Mouse (Mus musculus): ENCODE measurements around the gene Homer2. TPM values are rescaled to one million over a fixed set of nuclear protein-coding genes. Genes with fewer than 3 reads are reported as not detected.

Gene Homer2
- polyA plus RNA-seq, 1 experiment from 2014 or later: 30.5 TPM

DNA sequence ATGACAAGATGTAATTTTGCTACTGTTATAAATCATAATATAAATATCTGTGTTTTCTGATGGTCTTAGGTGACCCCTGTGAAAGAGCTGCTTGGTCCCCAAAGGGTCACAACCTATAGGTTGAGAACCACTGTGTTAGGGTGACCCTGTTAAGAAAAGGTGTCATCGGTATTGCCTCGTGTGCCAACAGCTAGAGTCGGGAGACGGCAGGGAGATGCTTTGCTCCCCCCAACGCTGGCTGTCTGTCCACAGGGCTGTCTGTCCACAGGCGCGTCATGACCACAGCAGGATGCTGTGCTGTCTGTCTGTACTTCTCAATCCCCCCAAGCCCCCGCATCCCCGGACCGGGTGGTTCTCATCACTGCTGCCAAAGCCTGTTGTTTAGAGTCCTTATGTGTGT is 131.7 kb downstream of the Homer2 start:
- Histone ChIP-seq H3K4me2 (replicated peaks) (no peak overlapping the region), H3K9ac (no peak overlapping the region), H3K27me3 (no peaks in the 10 kb centered on the region), H3K36me3 (peaks cover 9% of the 10 kb centered on the region), H3K27ac (no peak overlapping the region), H3K4me3 (no peak overlapping the region), H3K9me3 (no peaks in the 10 kb centered on the region), H3K4me1 (peaks cover 9% of the 10 kb centered on the region; the same call in 1 of the 2 replicates)
- WGBS: 96% methylated on average over 10 of the region's 10 CpGs
- no peak for ATAC-seq (ENCODE audit: insufficient number of reproducible peaks, insufficient read depth, low FRiP score, low TSS enrichment)

DNA sequence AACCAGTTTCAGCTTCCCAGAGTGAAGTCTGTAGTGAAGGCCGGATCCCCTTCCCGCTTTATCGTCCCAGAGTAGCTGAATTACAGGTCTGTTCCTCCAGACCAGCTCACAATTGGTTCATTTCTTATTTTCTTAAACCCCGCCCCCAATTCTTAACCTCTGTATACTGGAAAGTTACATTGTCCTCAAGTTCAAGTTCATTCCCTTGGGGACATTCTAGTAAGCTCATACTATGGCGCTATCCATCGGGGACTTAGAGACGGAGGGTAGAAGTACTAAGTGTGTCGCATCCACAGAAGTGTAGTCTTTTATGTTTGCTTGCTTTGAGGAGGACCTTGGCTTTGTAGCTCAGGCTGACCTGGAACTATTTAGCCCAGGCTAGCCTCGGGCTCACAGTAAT is 133.5 kb downstream of the Homer2 start:
- Histone ChIP-seq H3K9me3 (no peaks in the 10 kb centered on the region), H3K4me3 (no peak overlapping the region), H3K27me3 (no peaks in the 10 kb centered on the region), H3K4me1 (peaks cover 9% of the 10 kb centered on the region; the same call in 1 of the 2 replicates), H3K4me2 (replicated peaks) (no peak overlapping the region), H3K27ac (no peak overlapping the region), H3K9ac (no peak overlapping the region), H3K36me3 (peaks cover 9% of the 10 kb centered on the region)
- no peak for ATAC-seq (ENCODE audit: insufficient number of reproducible peaks, insufficient read depth, low FRiP score, low TSS enrichment)
- 91% methylated on average over 9 of the region's 9 CpGs for WGBS

DNA sequence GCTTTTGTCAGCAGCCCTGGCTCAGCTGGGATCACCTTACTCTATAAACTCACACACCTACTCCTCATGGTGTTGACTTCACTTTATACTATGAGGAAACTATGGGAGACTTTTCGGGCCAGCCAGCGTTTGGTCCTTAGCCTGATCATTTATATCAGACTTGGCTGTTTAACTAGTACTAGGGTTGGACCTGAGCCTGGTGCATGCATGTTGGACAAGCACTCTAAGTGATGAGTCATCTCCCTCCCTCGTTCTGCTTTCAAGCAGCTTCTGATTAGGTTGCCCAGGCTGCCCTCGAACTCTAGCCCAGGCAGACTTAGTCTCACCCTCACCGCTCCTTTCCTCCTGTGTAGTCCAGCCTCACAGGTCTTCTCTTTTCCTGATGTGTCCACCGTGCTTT is 133.9 kb downstream of the Homer2 start:
- Histone ChIP-seq H3K4me1 (peaks cover 9% of the 10 kb centered on the region; the same call in 1 of the 2 replicates), H3K4me3 (no peak overlapping the region), H3K36me3 (peaks cover 8% of the 10 kb centered on the region), H3K27ac (no peak overlapping the region), H3K4me2 (replicated peaks) (no peak overlapping the region), H3K27me3 (no peaks in the 10 kb centered on the region), H3K9ac (no peak overlapping the region), H3K9me3 (no peaks in the 10 kb centered on the region)
- 91% methylated on average over 6 of the region's 6 CpGs for WGBS
- no peak for ATAC-seq (ENCODE audit: insufficient number of reproducible peaks, insufficient read depth, low FRiP score, low TSS enrichment)

DNA sequence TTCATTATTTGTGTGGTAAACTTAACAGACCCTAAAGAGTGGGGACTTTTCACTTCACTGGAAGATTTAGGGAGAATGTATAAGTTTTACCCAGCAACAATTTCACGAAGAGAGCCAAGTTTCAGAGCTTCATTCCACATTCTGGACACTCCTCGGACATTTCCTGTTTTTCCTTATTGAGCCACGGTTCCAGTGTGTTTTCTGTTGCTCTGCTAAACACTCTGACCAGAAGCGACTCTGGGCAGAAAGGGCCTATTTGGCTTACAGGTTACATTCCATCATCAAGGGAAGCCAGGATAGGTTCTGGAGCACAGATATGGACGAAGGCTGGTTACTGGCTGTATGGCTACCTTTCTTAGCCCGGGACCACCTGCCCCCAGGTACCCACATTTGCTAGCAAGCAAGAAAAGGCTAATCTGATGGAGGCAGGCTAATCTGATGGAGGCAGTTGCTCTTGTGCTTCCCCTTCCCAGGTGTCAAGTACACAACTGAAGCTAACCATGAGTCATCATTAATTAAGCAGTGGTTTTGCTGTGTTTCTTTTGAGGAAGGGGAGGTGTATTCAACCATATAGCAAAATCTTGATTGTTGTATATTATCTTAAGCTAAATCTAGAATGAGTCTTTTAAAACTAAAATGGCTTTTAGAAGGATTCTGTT is 134.6 kb downstream of the Homer2 start:
- H3K9ac ChIP-seq: no peak overlapping the region
- no peaks in the 10 kb centered on the region for H3K9me3 ChIP-seq
- peak overlapping the region; percentile 81; the same call in 1 of the 2 replicates for H3K4me3 ChIP-seq
- no peak for ATAC-seq (ENCODE audit: insufficient number of reproducible peaks, insufficient read depth, low FRiP score, low TSS enrichment)
- H3K4me2 ChIP-seq (replicated peaks): no peak overlapping the region; the same call in 1 of the 2 replicates
- peaks cover 2% of the 10 kb centered on the region; the same call in 1 of the 2 replicates for H3K36me3 ChIP-seq
- H3K27me3 ChIP-seq: no peaks in the 10 kb centered on the region
- WGBS: 74% methylated on average over 6 of the region's 6 CpGs
- no peak overlapping the region for H3K27ac ChIP-seq
- peaks cover 9% of the 10 kb centered on the region; the same call in 1 of the 2 replicates for H3K4me1 ChIP-seq

DNA sequence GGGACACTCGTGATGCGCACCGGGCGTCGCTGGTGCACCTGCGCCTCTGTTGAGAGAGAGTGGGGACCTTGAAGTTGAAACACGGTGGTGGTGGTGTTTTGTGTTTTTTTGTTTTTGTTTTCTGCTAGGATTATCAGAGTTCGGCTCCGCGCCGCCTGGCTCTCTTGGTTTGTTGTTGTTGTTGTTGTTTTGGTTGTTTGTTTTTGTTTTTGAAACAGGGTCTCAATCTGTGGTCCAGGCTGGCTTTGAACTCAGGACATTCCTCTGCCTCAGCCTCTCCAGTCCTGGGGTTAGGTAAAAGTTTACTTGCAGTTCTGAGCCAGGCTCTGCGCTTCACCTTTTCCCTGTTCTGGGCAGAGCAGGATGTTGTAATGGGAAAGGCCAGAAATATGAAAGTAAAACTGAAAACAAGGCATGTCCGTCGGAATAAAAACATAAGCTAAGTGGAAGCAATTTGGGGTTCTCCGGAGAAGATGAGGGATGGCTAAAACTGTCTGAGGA is 135.3 kb downstream of the Homer2 start:
- Histone ChIP-seq H3K27me3 (no peaks in the 10 kb centered on the region), H3K9ac (peak overlapping the region; percentile 78), H3K4me1 (peaks cover 9% of the 10 kb centered on the region; the same call in 1 of the 2 replicates), H3K36me3 (no peaks in the 10 kb centered on the region), H3K27ac (peak overlapping the region; percentile 89), H3K9me3 (no peaks in the 10 kb centered on the region), H3K4me2 (replicated peaks) (peak overlapping the region; percentile 73), H3K4me3 (peak overlapping the region; percentile 81)
- no peak for ATAC-seq (ENCODE audit: insufficient number of reproducible peaks, insufficient read depth, low FRiP score, low TSS enrichment)
- 18% methylated on average over 15 of the region's 15 CpGs for WGBS

DNA sequence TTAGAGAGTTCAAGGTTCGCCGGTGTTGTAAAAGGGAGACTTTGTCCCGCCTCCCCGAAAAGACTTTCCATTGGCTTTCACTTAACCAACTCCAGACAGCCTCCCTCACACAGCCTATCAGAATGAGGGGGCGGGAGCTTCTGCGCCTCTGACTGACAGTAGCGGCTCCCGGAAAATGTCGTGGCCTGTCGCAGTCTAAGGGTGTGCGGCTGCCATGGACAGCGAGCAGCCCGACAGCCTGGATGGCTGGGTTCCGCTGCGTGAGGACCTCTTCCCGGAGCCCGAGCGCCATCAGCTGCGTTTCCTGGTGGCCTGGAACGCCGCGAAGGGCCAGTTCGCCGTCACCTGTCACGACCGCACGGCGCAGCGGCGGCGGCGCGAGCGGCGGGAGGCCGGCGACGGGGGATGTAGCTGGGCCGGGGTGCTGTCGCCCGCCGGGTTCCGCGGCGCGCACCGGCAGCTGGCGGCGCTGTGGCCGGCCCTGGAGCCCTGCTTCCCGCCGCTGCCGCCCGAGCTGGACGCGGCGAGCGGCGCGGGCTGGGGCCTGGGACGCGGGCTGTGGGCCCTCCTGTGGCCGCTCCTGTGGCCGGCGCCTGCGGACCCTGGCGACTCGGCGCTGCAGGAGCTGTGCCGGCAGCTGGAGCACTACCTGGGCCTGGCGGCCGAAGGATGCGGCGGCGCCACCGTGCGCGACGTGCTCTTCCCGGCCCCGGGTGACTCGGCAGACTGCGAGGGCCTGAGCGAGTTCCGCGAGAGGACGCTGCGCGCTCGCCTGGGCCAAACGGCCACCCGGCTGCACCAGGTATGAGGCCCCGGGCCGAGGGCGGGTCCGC is 136.0 kb downstream of the Homer2 start, which contains the start of gene Whamm:
Whamm (plus strand) TSS at position 159 of the 833 bp plus-strand sequence.
- H3K9ac ChIP-seq: peak within 1 kb of the TSS; percentile 78
- peak within 1 kb of the TSS; percentile 73 for H3K4me2 ChIP-seq (replicated peaks)
- ATAC-seq (ENCODE audit: insufficient number of reproducible peaks, insufficient read depth, low FRiP score, low TSS enrichment): peak; percentile 99
- under 1% methylated on average over 91 of the region's 96 CpGs for WGBS
- H3K9me3 ChIP-seq: no peaks in the 10 kb centered on the region
- no peaks in the 10 kb centered on the region for H3K36me3 ChIP-seq
- H3K27me3 ChIP-seq: no peaks in the 10 kb centered on the region
- H3K4me1 ChIP-seq: peaks cover 9% of the 10 kb centered on the region; the same call in 1 of the 2 replicates
- peak within 1 kb of the TSS; percentile 81 for H3K4me3 ChIP-seq
- peak within 1 kb of the TSS; percentile 89 for H3K27ac ChIP-seq

DNA sequence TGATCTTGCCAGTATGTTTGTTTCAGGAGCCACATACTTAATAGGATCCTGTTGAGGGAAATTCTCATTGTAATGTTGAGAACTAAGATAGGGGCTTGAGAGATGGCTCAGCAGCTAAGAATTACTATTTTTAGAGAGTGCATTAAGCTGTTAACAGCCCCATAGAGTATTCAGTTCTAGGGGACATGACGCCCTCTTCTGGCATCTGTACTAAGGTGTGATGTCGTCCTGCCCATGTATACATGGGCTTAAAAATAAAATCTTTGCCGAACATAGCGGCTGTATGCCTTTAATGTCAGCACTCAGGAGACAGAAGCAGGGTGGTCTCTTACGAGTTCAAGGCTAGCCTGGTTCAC is 136.6 kb downstream of the Homer2 start:
- WGBS: 6% methylated on average over 5 of the region's 5 CpGs
- Histone ChIP-seq H3K9me3 (no peaks in the 10 kb centered on the region), H3K27me3 (no peaks in the 10 kb centered on the region), H3K9ac (no peak overlapping the region), H3K4me2 (replicated peaks) (peak overlapping the region; percentile 73), H3K4me1 (peaks cover 9% of the 10 kb centered on the region; the same call in 1 of the 2 replicates), H3K4me3 (peak overlapping the region; percentile 81), H3K36me3 (no peaks in the 10 kb centered on the region), H3K27ac (no peak overlapping the region)
- ATAC-seq (ENCODE audit: insufficient number of reproducible peaks, insufficient read depth, low FRiP score, low TSS enrichment): no peak

DNA sequence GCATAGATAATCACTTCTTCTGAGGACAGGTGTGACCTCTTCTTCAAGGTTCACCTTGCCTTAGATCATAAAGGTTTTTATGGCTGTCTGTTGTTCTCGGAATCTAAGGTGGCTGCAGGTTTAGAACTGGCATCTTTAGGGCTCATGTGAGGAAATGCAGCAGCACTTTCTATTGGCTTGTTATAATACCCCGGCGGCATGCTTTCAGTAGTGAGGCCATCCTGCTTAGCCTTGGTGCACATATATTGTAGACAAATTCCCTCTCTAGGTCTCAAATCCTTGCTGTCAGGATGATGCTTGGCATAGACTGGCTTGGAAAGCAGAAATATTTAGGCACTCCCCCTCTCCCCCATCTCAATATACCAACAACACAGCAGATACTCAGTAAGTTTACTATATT is 137.1 kb downstream of the Homer2 start:
- Histone ChIP-seq H3K9ac (no peak overlapping the region), H3K4me3 (no peak overlapping the region), H3K27ac (no peak overlapping the region), H3K36me3 (no peaks in the 10 kb centered on the region), H3K27me3 (no peaks in the 10 kb centered on the region), H3K4me2 (replicated peaks) (no peak overlapping the region), H3K9me3 (no peaks in the 10 kb centered on the region), H3K4me1 (peaks cover 9% of the 10 kb centered on the region; the same call in 1 of the 2 replicates)
- ATAC-seq (ENCODE audit: insufficient number of reproducible peaks, insufficient read depth, low FRiP score, low TSS enrichment): no peak
- 91% methylated on average over 3 of the region's 3 CpGs for WGBS

DNA sequence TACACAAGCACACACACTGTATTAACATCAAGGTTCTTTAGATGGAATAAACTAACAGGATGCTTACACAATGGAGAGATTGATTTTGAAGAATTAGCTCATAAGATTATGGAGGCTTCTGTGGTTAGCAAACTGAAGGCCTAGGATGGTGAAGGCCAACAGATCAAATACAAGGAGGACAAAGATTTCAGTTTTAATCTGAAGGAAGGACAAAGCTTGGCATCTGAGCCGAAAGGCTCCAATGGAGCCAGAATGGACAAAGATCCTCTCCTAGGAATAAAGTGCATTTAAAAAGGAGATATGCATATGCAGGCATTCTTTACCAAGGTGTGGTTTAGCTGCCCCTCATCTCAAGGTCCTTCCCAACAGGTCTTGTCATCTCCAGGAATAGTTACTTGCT is 137.5 kb downstream of the Homer2 start:
- Histone ChIP-seq H3K27ac (no peak overlapping the region), H3K9ac (no peak overlapping the region), H3K27me3 (no peaks in the 10 kb centered on the region), H3K4me2 (replicated peaks) (no peak overlapping the region), H3K4me1 (peaks cover 9% of the 10 kb centered on the region; the same call in 1 of the 2 replicates), H3K9me3 (no peaks in the 10 kb centered on the region), H3K36me3 (no peaks in the 10 kb centered on the region), H3K4me3 (no peak overlapping the region)
- WGBS: 87% methylated on average over 1 of the region's 1 CpGs
- no peak for ATAC-seq (ENCODE audit: insufficient number of reproducible peaks, insufficient read depth, low FRiP score, low TSS enrichment)

DNA sequence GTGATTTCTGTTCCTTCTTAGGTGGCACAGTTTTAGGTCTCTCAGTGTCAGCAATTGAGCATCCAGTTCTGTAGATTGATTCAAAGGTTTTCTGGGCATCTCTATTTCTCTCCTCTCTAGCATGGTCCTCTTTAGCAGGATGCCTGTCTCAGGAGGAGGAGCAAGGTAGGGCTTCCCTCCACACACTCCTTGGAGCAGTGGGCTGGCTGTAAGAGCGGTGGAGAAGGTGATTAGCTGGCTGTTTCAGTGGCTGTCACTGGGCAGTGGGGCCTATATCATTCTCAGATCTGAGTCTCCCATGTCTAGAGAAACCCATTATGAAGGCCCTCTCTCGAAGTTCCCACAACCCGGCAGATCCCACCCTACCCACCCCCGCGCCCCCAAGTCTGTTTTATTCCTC is 139.9 kb downstream of the Homer2 start:
- WGBS: 88% methylated on average over 5 of the region's 5 CpGs

DNA sequence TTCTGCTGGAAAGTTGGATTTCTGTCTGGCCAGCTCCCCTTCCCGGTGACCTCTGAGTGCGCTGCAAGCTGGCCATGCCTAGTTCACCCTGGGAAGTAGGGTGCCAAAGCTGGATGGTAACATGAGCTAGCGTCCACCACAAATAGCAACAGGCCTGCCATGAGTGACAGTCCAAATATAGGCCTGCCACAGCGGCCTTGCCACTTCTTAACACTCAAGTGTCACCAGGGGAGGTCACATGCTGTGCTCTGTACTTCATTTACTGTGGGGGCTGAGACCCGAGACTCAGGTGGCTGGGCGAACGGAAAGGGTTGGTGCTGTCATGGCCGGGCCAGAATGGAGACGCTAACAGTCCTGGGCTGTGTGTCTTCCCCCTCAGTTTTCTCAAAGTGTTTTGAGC is 140.4 kb downstream of the Homer2 start, which contains the start of gene Fsd2:
Fsd2 (minus strand) TSS at position 53 of the 400 bp plus-strand sequence.
- no peak within 1 kb of the TSS for H3K4me2 ChIP-seq (replicated peaks)
- 75% methylated on average over 9 of the region's 9 CpGs for WGBS
- peaks cover 2% of the 10 kb centered on the region; the same call in 1 of the 2 replicates for H3K4me1 ChIP-seq
- no peak within 1 kb of the TSS for H3K27ac ChIP-seq
- peaks cover 5% of the 10 kb centered on the region; the same call in 1 of the 2 replicates for H3K27me3 ChIP-seq
- no peak for ATAC-seq (ENCODE audit: insufficient number of reproducible peaks, insufficient read depth, low FRiP score, low TSS enrichment)
- no peak within 1 kb of the TSS for H3K9ac ChIP-seq
- H3K36me3 ChIP-seq: no peaks in the 10 kb centered on the region
- H3K4me3 ChIP-seq: no peak within 1 kb of the TSS
- no peaks in the 10 kb centered on the region for H3K9me3 ChIP-seq

More for the DNA sequence above, 139.9 kb downstream of the Homer2 start:
- H3K4me2 ChIP-seq (replicated peaks): no peak overlapping the region
- ATAC-seq (ENCODE audit: insufficient number of reproducible peaks, insufficient read depth, low FRiP score, low TSS enrichment): no peak
- H3K9ac ChIP-seq: no peak overlapping the region
- peaks cover 6% of the 10 kb centered on the region; the same call in 1 of the 2 replicates for H3K4me1 ChIP-seq
- peaks cover 5% of the 10 kb centered on the region; the same call in 1 of the 2 replicates for H3K27me3 ChIP-seq
- no peak overlapping the region for H3K4me3 ChIP-seq
- no peak overlapping the region for H3K27ac ChIP-seq
- no peaks in the 10 kb centered on the region for H3K9me3 ChIP-seq
- H3K36me3 ChIP-seq: no peaks in the 10 kb centered on the region

Measured in embryonic facial prominence, embryonic 12.5 days (tissue).